Mouse (Mus musculus) gastrocnemius, adult 2 months (tissue): ENCODE data around the gene Nxnl1. TPM values are rescaled to one million over a fixed set of nuclear protein-coding genes. Genes with fewer than 3 reads are reported as not detected.
A peak's percentile ranks its signal among the peaks of the same experiment; 100 is the strongest.
"Not testable (repeated sequence)": the region's sequence is repeated elsewhere in the genome, so short reads cannot be mapped to it uniquely, and the experiment has no call there.

Experiments used
- DNase-seq: peaks from one replicate; pipeline ENCODE4 v3.0.0; 2022
- H3K27ac ChIP-seq: fragments of 200-600 bp; 2 replicates; pipeline ENCODE4 v1.8.1; 2022; ENCODE audit warnings: mild to moderate bottlenecking
- H3K4me3 ChIP-seq: fragments of 200-600 bp; 2 replicates; pipeline ENCODE4 v1.8.1; 2022; ENCODE audit warnings: mild to moderate bottlenecking, moderate library complexity
- CTCF ChIP-seq: fragments of 200-600 bp; IDR thresholded peaks from 2 replicates; pipeline ENCODE4 v1.8.1; 2022; ENCODE audit warnings: antibody characterized with exemption, mild to moderate bottlenecking, moderate library complexity
- intact Hi-C: fragments of 180-260 bp; cut with DNase I; formaldehyde crosslinking; loops from one replicate; pipeline ENCODE4 v1.15.1; 2025
- total RNA-seq, 2 experiments: library from RNA; stranded (reverse); gene quantifications; 2 replicates each; pipeline ENCODE4 v1.2.3; 2021

Gene Nxnl1
- total RNA-seq, 2 experiments from 2014 or later: not detected

- DNase-seq: peak; percentile 91
- intact Hi-C loops: loop anchor here (5.0 kb wide), 1 partner anchor 95 kb away; no protein-coding TSS in a partner anchor
- no peak for TF ChIP-seq CTCF
- peak within 1 kb of the TSS; percentile 85 for H3K4me3 ChIP-seq
- H3K27ac ChIP-seq: peak within 1 kb of the TSS; percentile 93
Measured at GRCm38 (mm10) chr8:71537028-71537867, 29.2 kb downstream of the Nxnl1 start, which contains the start of gene Bst2. Bst2 (minus strand) TSS chr8:71537456.

- no peak for DNase-seq
- H3K4me3 ChIP-seq: peak overlapping the region; percentile 85
- intact Hi-C loops: loop anchor here (5.0 kb wide), 1 partner anchor 93 kb away; no protein-coding TSS in a partner anchor
- no peak for TF ChIP-seq CTCF
- H3K27ac ChIP-seq: no peak overlapping the region
Measured at GRCm38 (mm10) chr8:71535663-71536062, 30.7 kb downstream of the Nxnl1 start.

- intact Hi-C loops: no loop called here
- TF ChIP-seq CTCF: peak; percentile 19; the same call in 1 of the 2 replicates
- DNase-seq: no peak
- no peak overlapping the region for H3K4me3 ChIP-seq
- no peak overlapping the region for H3K27ac ChIP-seq
Measured at GRCm38 (mm10) chr8:71534263-71534810, 32.1 kb downstream of the Nxnl1 start.

GRCm38 (mm10) chr8:71530735-71531467 is 35.5 kb downstream of the Nxnl1 start:
- DNase-seq: peak; percentile 43
- H3K27ac ChIP-seq, intact Hi-C loops, H3K4me3 ChIP-seq: not testable (repeated sequence)
- peak; percentile 70 for TF ChIP-seq CTCF

GRCm38 (mm10) chr8:71528362-71529073 is 37.9 kb downstream of the Nxnl1 start:
- TF ChIP-seq CTCF: no peak
- no peak overlapping the region for H3K4me3 ChIP-seq
- intact Hi-C loops: no loop called here
- peak overlapping the region; percentile 83 for H3K27ac ChIP-seq
- DNase-seq: peak; percentile 26

GRCm38 (mm10) chr8:71527162-71527870 is 39.1 kb downstream of the Nxnl1 start:
- no peak for TF ChIP-seq CTCF
- Histone ChIP-seq H3K4me3 (no peak overlapping the region), H3K27ac (peak overlapping the region; percentile 83)
- no peak for DNase-seq
- intact Hi-C loops: no loop called here

GRCm38 (mm10) chr8:71526272-71526671 is 40.1 kb downstream of the Nxnl1 start:
- no peak for DNase-seq
- TF ChIP-seq CTCF: no peak
- peak overlapping the region; percentile 66 for H3K27ac ChIP-seq
- no peak overlapping the region for H3K4me3 ChIP-seq
- intact Hi-C loops: no loop called here

GRCm38 (mm10) chr8:71525226-71526050 is 41.0 kb downstream of the Nxnl1 start, which contains the start of gene Ccdc194:
Ccdc194 (minus strand) TSS chr8:71525711.
- no peak for DNase-seq
- TF ChIP-seq CTCF: no peak
- intact Hi-C loops: no loop called here
- peak within 1 kb of the TSS; percentile 66 for H3K27ac ChIP-seq
- H3K4me3 ChIP-seq: no peak within 1 kb of the TSS

GRCm38 (mm10) chr8:71521634-71522033 is 44.8 kb downstream of the Nxnl1 start:
- no peak overlapping the region for H3K27ac ChIP-seq
- H3K4me3 ChIP-seq: peak overlapping the region; percentile 40
- peak; percentile 96 for DNase-seq
- intact Hi-C loops: loop anchor here (1.0 to 5.0 kb wide), 3 partner anchors 25 to 80 kb away; partner anchors contain the start of genes Ano8 and Gtpbp3
- TF ChIP-seq CTCF: peak; percentile 99; the same call in 1 of the 2 replicates

- H3K27ac ChIP-seq, H3K4me3 ChIP-seq, intact Hi-C loops: not testable (repeated sequence)
- peak; percentile 64 for TF ChIP-seq CTCF
- DNase-seq: peak; percentile 68
Measured at GRCm38 (mm10) chr8:71519037-71519825, 47.2 kb downstream of the Nxnl1 start.
